Mouse (Mus musculus) gastrocnemius, adult 18-20 months (tissue): ENCODE results near the gene Tmem54. TPM values are rescaled to one million over a fixed set of nuclear protein-coding genes. Genes with fewer than 3 reads are reported as not detected.

Experiments
- DNase-seq: peaks from one replicate; pipeline ENCODE4 v3.0.0; 2021; ENCODE audit warnings: low spot score
- long read RNA-seq, 2 experiments: library from polyadenylated mRNA; stranded (forward); transcript quantifications; one replicate each; pipeline ENCODE4 v2.0.0; 2021
- total RNA-seq, 2 experiments: library from RNA; stranded (reverse); gene quantifications; 2 replicates each; pipeline ENCODE4 v1.2.3; 2021

Tmem54 gene
- not detected for total RNA-seq
- long read RNA-seq, experiment 1 = 0 reads
- long read RNA-seq, experiment 2 = 0 reads

DNA sequence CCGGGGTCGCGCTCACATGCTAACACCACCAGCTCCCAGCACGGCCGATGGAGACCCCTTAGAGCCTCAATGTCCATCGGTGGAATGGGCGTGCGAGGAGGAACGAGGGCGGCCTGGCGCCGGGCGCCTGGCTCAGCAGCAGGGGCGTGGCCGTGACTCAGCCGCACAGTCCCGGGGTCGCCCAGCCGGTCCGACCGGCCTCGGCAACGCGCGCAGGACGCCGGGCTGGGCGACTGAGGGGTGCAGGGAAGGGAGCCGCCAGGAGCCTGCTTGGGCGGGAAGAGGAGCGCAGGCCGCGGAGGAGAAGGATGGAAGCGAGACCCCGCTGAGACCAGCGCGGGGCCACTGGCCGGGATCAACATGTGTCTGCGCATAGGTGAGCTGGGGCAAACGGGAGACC lies at the start of gene Tmem54:
Gene Tmem54 (plus strand): TSS at position 193 of the 400 bp plus-strand sequence.
- no peak for DNase-seq

DNA sequence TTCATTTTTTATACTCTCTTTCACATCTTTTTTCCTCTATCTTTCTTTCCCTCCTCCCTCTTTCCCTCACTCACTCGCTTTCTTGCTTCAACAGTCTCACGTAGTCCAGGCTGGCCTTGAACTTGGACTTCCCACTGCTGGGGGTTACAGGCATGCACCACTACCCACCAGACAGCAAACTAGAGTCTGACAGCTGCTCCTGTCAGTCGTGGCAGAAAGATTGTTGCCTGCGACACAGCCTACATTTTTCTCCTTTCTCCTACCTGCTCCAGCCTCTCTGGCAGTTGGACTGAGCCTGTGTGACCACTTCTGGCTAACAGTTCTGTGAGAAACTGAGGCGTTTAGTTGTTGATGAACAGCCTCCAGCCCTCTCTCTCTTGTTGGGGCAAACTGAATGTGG lies 49.8 kb upstream of the Tmem54 start:
- no peak for DNase-seq

DNA sequence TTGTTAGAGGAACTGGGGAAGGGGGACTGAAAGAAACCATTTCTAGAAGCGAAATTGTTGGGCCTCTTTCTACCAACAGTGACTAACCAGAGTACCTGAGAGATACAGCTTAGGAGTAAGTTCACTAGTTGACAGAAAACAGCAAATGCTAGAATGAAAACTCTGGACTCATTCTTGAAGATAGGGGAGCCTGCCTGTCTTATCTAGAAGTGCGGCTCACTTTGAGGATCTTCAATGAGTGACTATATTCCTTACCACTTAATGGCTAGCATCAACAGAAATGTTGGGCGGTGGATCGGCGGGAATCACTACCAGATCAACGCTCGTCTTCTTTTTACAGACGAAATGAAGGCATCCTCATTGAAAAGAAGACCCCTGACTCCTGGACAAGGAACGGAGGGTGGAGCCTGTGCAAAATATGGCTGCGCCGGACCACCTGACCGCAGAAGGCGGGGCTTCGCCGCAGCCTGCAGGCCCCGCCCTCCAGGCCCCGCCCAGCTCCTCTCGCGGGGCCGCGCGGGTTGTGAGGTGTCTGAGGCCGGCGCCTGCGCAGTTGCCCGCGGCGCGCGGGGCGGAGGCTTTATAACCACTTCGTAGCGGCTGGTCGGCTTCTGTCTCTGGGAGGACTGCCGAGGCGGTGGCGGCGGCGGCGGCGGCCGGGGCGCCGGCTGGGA lies 47.7 kb upstream of the Tmem54 start:
- peak; percentile 95 for DNase-seq

DNA sequence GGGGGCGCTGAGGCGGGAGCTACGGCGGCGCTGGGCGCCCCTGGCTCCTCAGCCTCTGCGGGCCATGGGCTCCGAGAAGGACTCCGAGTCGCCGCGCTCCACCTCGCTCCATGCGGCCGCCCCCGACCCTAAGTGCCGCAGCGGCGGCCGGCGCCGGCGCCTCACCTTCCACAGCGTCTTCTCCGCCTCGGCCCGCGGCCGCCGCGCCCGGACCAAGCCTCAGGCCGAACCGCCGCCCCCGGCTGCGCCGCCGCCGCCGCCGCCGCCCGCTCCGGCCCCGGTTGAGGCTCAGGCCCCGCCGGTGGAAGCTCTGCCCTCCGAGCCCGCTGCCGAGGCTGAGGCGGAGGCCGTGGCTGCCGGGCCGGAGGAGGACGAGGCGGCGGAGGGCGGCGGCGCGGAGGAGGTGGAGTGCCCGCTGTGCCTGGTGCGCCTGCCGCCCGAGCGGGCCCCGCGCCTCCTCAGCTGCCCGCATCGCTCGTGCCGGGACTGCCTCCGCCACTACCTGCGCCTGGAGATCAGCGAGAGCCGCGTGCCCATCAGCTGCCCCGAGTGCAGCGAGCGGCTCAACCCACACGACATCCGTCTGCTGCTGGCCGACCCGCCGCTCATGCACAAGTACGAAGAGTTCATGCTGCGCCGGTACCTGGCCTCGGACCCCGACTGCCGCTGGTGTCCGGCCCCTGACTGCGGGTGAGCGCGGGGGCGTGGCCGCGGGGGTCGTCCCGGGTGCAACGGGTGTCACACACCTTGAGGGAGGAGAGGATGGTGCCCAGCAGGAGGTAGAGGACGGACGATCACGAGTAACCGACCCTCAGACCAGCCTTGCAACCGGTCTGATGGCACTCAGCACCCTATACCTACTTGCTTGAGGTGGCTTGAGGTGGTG lies 46.9 kb upstream of the Tmem54 start, which contains the start of gene Rnf19b:
Gene Rnf19b (plus strand): TSS at position 65 of the 886 bp plus-strand sequence.
- DNase-seq = peak; percentile 29

DNA sequence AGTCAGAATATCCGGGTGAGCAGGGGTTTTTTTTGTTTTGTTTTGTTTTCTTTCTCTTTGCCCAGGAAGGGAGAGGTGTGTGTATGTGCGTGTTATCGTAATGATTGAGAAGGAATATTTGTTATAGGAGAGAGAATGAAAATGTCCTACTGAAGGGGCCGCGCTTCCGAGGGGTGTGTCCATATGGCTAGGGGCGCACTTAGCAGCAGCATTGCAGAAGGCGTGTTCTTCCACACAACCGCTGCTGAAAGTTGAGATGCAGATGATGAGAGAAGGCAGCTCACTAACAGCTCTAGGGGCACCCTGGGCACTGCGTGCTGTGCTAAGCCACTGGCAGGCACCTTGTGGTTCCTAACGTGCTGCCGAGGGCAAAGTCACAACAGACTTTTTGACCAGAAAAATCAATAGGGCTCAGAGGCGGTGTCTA lies 46.2 kb upstream of the Tmem54 start:
- DNase-seq = peak; percentile 36

DNA sequence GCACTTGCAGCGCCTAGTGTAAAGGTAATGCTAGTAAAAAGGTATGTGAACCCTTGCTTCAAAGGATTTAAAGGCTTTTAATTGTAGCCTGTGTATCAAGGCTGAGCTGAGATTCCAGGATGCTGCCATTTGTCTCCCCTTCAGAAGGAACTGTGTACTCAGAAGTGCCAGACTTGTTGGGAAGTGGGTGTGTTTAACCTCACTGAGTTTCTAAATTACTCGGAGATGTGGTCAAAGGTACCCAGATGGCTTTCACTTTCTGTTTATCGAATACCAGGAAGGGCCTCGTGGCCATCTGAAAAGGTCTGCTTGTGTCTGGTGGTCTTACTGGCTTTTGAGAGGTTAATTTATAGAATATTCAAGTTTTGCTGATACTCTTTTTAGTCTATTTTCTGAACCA lies 45.4 kb upstream of the Tmem54 start:
- DNase-seq = no peak

DNA sequence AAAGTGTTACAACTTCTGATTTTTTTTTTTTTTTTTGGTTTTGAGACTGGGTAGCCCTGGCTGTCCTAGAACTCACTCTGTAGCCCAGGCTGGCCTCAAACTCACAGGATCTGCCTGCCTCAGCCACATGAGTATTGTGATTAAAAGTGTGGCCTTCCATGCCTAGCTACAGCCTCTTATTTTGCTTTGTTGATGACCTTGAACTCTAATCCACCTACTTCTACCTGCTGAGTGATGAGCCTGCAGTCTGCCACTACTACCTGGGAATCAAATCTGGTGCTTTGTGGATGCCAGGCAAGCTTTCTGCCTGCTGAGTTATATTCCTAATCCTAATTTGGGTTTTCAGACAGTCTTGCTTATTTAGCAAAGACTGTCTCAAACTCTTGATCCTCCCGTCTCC lies 43.9 kb upstream of the Tmem54 start:
- DNase-seq = no peak

DNA sequence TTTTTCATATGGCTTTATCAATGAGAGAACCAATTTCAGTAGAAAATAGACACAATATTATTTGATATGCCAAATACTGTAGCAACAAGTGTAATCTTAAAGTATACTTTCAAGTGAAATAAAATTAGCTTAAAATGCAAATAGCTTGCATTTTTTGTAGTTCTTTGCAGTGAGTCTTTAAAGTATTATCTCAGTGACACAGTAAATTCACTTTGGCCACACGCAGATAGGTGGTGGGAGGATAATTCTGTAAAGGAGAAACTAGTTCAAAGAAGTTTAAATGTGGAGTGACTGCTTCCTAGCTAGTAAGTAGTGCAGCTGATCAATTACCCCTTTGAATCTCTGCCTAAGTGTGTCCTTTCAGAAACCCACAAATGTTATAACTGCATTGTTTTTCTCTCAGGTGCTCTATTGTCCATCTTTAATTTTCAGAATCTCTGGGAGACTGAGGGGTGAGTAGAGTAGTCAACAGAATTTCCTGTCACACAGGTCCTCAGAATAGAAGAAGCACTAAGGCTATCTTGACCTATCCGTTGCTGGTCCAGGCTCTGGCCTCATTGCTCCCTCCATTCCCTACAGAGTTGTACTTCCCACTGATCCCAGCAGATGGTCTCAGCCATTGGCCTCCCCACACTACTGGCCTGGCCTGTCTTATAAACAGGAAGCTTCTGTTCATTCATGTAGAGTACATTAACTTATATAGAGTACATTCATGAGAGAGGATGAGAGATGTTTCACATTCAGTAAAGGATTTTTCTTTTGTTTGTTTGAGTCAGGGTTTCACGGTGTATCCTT lies 42.9 kb upstream of the Tmem54 start:
- DNase-seq = no peak

DNA sequence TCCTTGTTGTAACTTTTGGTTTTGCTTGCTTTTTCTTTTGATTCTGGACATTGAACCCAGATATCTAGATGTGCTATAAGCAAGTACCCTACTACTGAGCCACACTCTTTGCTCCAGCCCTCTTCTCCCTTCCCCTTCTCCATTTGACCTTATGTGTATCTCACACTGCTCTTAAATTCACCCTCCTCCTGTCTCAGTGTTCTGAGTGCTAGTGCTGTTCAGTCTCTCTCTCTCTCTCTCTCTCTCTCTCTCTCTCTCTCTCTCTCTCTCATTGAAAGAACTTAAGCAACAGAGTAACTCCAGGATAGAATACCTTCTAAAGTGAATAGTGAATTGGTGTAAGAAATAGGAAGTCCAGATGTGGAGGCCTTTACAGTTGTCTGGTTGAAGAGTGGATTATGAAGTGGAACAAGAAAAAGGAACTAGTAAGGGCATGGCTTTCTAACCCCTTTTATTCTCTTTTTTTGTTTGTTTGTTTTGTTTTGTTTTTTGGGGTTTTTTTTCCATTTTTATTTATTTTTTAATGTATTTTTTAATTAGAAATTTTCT lies 39.6 kb upstream of the Tmem54 start:
- DNase-seq = no peak

DNA sequence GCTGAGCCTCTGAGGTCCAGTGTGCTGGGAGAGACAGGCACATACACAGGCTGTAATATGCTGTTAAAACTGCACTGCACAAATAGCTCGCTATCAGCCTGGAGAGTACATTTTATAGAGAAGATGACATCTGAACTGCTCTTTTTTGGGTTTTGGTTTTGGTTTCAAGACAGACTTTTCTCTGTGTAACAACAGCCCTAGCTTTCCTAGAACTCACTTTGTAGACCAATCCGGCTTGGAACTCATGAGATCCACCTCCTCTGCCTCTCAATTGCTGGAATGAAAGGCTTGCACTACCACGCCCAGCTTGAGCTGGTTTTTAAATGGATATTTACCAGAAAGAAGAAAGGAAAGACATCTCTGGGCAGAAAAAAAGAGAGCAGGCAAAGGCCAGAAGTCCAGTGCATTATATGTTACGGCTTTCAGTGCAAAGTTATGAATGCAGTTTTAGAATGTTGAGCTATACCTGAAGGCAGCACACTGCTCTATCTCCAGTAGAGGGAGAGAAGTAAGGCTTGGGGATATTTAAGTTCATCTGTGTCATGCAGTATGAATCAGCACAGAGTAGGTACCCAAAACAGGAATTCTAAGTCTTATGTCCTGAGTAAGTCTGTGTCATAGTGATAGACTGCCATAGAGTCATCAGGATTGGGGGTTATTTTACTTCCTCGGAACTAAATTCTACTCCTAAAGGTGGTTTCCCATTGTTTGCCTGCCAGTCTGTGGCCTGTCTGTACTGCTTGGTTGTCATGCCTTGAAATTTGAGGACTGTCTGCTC lies 37.5 kb upstream of the Tmem54 start:
- DNase-seq = no peak

DNA sequence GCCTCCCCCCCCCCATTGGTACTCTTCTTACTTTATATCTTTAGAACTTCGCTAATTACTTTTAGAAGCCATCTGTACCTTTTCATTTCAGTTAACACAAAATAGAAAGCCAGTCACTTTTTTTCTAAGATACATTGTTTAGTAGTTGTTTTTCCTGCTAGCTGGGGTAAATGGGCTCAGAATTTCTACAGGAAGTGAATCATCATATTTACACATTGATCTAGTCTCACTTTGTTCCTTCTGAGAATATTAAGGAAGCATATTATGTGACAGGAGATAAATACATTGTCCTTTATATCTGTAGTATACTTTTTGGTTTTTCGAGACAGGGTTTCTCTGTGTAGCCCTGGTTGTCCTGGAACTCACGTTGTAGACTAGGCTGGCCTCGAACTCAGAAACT lies 36.5 kb upstream of the Tmem54 start:
- no peak for DNase-seq

DNA sequence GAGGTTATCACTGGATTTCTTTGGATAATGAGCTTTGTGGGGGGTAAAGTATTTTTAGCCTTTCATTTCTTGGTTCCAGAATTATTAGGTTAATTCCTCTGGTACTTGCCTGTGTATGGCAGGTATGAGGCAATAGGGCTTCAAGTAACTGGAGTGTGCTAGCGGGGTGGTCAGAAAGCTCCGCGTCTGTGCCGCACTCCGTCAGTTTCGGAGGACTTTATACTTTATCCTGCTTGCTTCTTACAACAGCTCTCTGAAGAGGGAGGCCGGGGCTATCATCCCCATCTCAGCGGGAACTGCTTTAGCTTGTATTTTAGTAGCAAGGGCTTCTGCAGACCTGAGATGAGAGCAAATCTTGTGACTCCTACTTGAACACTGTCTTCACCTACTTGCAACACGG lies 26.2 kb upstream of the Tmem54 start:
- no peak for DNase-seq

DNA sequence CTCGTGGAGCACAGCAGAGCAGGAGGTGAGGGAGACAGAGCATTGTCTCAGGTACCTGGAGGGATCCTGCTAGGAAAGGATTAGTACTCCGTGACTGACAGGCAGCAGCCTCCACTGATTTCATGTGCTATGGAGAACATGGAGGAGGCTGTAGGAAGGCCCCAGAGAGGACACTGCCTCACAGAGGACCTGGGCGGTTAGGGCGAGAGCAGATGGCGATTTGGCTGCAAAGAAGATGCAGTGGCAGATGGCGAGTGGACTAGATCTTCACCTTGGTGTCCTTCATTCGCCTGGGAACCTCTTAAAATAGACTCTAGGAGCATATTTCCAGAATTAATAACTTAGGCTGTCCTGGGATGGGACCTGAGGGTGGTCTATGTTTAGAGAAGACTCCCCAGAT lies 24.3 kb upstream of the Tmem54 start:
- no peak for DNase-seq

DNA sequence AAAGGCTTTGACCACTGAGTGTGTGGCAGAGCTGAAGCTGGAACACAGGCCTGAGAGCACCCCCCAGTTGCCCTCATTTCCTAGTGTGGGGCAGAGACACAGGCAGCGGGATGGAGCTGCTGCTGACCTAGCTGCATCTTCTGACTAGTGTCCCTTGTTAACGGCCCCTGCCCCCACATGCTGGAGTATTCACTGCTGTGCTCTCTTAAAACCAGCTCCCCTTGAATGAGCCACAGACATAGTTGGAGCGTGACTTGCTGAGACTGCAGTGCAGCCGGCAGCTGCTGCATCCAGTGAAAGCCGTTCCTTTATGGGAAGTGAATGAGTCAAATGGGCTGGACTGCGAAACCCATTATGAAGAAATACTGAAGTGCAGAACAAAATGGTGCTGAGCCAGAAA lies 23.8 kb upstream of the Tmem54 start:
- peak; percentile 15 for DNase-seq

DNA sequence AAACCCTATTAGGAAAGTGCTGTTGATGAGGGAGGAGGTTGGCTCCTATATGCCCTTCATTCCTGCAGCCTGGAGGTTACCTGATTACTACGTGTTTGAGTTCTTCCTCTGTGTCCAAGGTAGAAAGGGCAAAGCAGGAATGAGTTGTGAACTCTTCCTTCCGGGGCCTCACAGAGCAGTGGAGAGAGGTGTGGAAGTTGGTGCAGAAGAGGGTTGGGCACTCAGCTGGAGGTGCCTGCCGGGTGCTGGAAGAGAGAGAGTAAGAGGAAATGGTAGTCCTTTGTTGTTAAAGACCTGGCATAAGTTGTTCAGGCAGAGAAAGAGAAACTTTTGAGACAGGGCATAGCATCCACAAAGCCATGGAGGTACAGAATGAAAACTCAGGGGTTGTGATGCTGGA lies 23.4 kb upstream of the Tmem54 start:
- no peak for DNase-seq

DNA sequence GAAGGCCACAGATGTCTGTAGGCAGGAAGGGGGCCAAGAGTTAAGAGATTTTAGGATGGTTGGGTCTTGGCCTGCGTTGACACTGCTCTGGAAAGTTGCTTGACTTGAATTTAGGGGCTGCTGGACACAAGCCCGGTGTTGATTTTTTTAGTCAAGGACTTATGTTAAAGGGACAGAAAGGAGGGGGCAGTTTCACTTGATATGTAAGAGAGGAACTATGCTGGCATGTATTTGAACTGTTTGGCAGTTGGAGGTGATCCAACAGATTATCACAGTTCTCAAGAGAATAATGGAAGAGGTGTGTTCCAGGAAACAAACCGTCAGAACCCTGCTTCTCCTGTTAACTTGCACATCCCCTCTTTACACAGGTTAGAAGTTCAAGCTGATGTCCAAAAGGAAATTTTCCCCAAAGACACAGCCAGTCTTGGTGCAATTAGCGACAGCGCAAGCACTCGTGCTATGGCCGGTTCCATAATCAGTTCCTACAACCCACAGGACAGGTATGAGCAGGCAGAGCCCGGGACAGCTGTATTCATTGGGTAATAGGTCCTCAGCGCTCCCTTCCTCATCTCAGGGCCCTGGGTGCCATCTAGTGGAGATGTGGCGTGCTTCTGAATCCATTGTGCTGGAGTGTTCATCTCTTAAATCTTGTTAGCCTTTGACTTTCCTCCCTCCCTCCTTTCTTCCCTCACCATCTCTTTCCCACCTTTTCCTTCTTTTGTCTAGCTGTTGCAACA lies 22.8 kb upstream of the Tmem54 start:
- DNase-seq = peak; percentile 65

DNA sequence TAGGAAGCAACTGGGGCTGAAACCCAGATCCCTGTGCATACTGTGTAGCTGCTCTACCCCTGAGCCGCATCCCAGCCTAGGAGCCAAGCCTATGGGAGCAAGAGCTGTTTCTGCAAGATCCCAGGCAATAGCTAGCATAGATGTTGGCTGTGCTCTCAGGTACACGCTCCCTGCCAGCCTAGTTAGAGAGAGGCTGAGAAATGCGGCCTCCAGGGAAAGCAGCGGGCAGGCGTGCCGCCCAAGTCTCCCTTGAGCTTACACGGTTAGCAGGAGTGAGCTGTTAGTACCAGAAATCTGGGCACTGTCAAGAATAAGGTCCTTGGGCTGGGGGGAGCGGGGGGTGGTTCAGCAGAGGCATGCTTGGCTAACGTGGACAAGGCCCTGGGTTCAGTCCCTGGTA lies 20.5 kb upstream of the Tmem54 start:
- DNase-seq = no peak

DNA sequence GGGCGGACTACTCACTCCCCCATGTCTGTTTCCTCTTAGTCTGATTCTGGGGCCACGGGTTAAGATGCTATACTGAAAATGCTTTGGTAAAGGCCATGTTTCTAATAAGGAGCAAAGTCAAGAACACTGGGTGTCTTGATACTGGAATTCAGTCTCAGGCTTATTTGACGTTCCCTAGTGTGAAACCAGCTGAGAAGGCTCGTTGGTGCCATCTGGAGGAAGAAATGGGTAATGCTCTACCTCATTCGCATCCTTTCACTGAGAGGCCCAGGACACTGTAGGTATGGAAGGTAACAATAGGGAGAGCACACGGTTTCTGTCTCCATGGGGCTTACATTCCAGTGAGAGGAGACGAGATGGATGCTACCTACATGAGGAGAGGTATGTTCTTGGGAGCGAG lies 19.3 kb upstream of the Tmem54 start:
- DNase-seq = peak; percentile 76

DNA sequence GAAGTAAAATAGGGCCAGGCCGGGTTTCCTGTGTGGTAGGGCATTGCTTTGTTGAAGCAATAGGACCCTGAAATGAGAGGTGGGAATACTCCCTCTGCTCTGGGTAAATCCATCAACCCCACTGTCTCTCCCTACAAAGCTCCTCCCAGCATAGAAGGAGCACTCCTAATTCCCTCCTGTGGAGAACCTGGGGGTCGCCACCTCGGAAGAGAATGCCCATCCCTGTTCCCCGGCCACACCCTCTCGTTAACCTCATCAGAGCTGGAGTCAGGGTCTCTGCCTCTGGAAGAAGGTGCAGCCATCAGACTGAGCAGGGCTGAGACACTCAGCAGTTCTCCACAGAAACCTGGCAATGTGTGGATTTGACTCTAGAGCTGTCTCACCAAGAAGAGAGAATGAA lies 17.5 kb upstream of the Tmem54 start:
- no peak for DNase-seq

DNA sequence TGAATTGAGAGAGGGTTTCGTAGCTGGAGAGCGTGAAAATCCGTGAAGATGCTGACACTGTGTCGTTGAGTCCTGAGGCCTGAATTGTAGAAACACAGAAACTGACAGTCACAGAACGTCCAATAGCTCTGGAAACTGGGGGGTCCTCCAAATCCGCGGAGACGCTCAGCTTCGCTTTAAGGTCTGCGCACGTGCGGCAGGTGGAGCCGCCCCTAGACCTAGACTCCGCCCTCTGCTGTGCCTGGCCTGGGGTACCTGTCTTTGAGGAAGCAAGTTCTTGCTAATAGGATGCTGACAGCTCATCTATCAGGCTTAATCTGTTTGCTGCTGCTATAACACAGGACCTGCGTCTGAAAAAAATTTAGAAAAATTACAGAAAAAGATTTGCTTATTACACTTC lies 10.1 kb upstream of the Tmem54 start:
- no peak for DNase-seq
